Mouse (Mus musculus) embryonic facial prominence, embryonic 13.5 days (tissue): Measurements from ENCODE around the gene Fgfr2. TPM values are rescaled to one million over a fixed set of nuclear protein-coding genes. Genes with fewer than 3 reads are reported as not detected.

Experiments used
- ATAC-seq: fragments of 200-750 bp; cut with Nextera tagmentation; 2 replicates; pipeline ENCODE4 v1.8.0; 2017; ENCODE audit warnings: low read depth; ENCODE audit not compliant: insufficient number of reproducible peaks, insufficient read depth, low FRiP score, low TSS enrichment
- H3K27ac ChIP-seq: fragments of 300-500 bp; sonication (generic); 2 replicates; pipeline ENCODE4 v1.5.1; 2015; ENCODE audit warnings: moderate library complexity, mild to moderate bottlenecking, inconsistent platforms
- H3K27me3 ChIP-seq: fragments of 300-500 bp; sonication (generic); 2 replicates; pipeline ENCODE4 v1.6.1; 2015; ENCODE audit warnings: mild to moderate bottlenecking, inconsistent platforms
- H3K36me3 ChIP-seq: fragments of 300-500 bp; sonication (generic); 2 replicates; pipeline ENCODE4 v1.6.1; 2015; ENCODE audit warnings: mild to moderate bottlenecking, inconsistent platforms
- H3K4me1 ChIP-seq: fragments of 300-500 bp; sonication (generic); 2 replicates; pipeline ENCODE4 v1.6.1; 2015; ENCODE audit warnings: inconsistent platforms
- H3K4me2 ChIP-seq: fragments of 300-500 bp; sonication (generic); 2 replicates; pipeline ENCODE4 v1.6.1; 2015; ENCODE audit warnings: moderate library complexity, mild to moderate bottlenecking, inconsistent platforms
- H3K4me3 ChIP-seq: fragments of 300-500 bp; sonication (generic); 2 replicates; pipeline ENCODE4 v1.5.1; 2015; ENCODE audit warnings: mild to moderate bottlenecking, inconsistent platforms
- H3K9ac ChIP-seq: fragments of 300-500 bp; sonication (generic); 2 replicates; pipeline ENCODE4 v1.6.1; 2015; ENCODE audit warnings: mild to moderate bottlenecking, inconsistent platforms
- H3K9me3 ChIP-seq: fragments of 300-500 bp; sonication (generic); 2 replicates; pipeline ENCODE4 v1.6.1; 2016; ENCODE audit warnings: inconsistent platforms
- WGBS: fragments of 180-500 bp; shearing (Covaris S2); methylation state at CpG from one replicate; pipeline ENCODE4 v1.1.7; 2015; ENCODE audit warnings: mixed read lengths; 5-methylcytosine and 5-hydroxymethylcytosine counted together
- polyA plus RNA-seq: library from polyadenylated mRNA; unstranded; fragments of >200 nt; fragmentation: Nextera tagmentation; extraction: Ambion mirVana; gene quantifications from 2 replicates; pipeline ENCODE4 v1.2.1, GENCODE M21; 2015

Fgfr2 gene
- polyA plus RNA-seq, 1 experiment from 2014 or later, result 174 TPM

- Histone ChIP-seq H3K4me3 (no peak overlapping the region), H3K9me3 (no peaks in the 10 kb centered on the region), H3K27me3 (no peaks in the 10 kb centered on the region), H3K4me2 (no peak overlapping the region), H3K4me1 (no peaks in the 10 kb centered on the region), H3K27ac (no peak overlapping the region), H3K9ac (no peak overlapping the region), H3K36me3 (no peaks in the 10 kb centered on the region)
- WGBS, result 68% methylated on average over 3 of the region's 3 CpGs
- ATAC-seq, result no peak
Observed at GRCm38 (mm10) chr7:131992873-131993272, 1130.3 kb downstream of the Fgfr2 start.

GRCm38 (mm10) chr7:131992226-131992625 is 1130.9 kb downstream of the Fgfr2 start:
- H3K4me3 ChIP-seq, result no peak overlapping the region
- no peaks in the 10 kb centered on the region for H3K27me3 ChIP-seq
- ATAC-seq, result no peak
- no peaks in the 10 kb centered on the region for H3K9me3 ChIP-seq
- no peaks in the 10 kb centered on the region for H3K4me1 ChIP-seq
- no peak overlapping the region for H3K4me2 ChIP-seq
- no peak overlapping the region for H3K27ac ChIP-seq
- H3K9ac ChIP-seq, result no peak overlapping the region
- H3K36me3 ChIP-seq, result no peaks in the 10 kb centered on the region
- WGBS, result 60% methylated on average over 1 of the region's 1 CpGs

DNA sequence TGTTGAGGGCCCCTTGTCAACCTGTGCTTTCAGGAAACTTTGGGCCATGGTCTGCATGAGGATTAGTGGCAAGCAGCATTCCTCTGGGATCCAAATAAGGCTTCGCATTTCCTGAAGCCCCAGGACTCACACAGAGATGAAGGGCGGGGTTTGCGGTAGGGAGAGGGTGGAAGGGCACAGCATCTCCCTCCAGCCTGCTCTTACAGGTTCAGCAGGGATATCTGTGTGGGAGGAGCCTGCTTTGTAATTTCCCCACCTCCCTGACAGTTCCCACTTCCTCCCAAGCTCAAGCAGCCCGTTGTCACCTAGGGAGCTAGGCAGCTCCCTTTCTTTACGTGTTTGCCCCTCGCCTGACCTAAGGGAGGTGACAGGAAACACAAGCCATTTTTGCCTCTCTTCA is 1134.1 kb downstream of the Fgfr2 start:
- H3K27me3 ChIP-seq, result no peaks in the 10 kb centered on the region
- 24% methylated on average over 6 of the region's 6 CpGs for WGBS
- H3K4me1 ChIP-seq, result no peaks in the 10 kb centered on the region
- H3K9ac ChIP-seq, result no peak overlapping the region
- no peaks in the 10 kb centered on the region for H3K9me3 ChIP-seq
- H3K4me3 ChIP-seq, result no peak overlapping the region
- no peak overlapping the region for H3K27ac ChIP-seq
- no peaks in the 10 kb centered on the region for H3K36me3 ChIP-seq
- no peak for ATAC-seq
- no peak overlapping the region for H3K4me2 ChIP-seq

- WGBS, result 67% methylated on average over 11 of the region's 11 CpGs
- no peak for ATAC-seq
- H3K4me2 ChIP-seq, result no peak overlapping the region
Observed at GRCm38 (mm10) chr7:131978609-131979008, 1144.5 kb downstream of the Fgfr2 start.

DNA sequence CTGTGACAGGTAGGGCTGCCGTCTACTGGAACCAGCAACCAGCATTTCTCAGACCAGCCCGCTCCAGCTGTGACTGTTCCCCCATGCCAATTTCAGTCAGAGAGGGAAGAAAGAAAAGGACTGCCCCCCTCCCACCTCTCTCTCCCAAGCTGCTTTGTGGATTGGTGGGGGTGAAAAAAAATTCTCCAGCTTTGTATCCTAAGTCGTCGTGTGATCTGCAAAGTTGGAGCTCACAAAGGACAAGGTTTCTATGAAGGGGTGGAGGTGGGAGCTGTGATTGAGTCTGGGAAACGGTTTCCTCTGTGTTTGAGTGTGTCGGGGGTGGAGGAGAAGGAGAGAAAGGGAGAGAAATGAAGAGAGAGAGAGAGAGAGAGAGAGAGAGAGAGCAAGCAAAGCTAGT is 1147.3 kb downstream of the Fgfr2 start:
- Histone ChIP-seq H3K4me2 (no peak overlapping the region), H3K4me1 (no peaks in the 10 kb centered on the region), H3K9me3 (no peaks in the 10 kb centered on the region), H3K36me3 (no peaks in the 10 kb centered on the region), H3K4me3 (no peak overlapping the region), H3K9ac (no peak overlapping the region), H3K27ac (no peak overlapping the region), H3K27me3 (peaks cover 9% of the 10 kb centered on the region; the same call in 1 of the 2 replicates)
- no peak for ATAC-seq
- 57% methylated on average over 6 of the region's 6 CpGs for whole genome bisulfite sequencing

More at GRCm38 (mm10) chr7:131978609-131979008, 1144.5 kb downstream of the Fgfr2 start:
- Histone ChIP-seq H3K9me3 (no peaks in the 10 kb centered on the region), H3K27ac (no peak overlapping the region), H3K4me1 (no peaks in the 10 kb centered on the region), H3K36me3 (no peaks in the 10 kb centered on the region), H3K9ac (no peak overlapping the region), H3K27me3 (no peaks in the 10 kb centered on the region), H3K4me3 (no peak overlapping the region)

DNA sequence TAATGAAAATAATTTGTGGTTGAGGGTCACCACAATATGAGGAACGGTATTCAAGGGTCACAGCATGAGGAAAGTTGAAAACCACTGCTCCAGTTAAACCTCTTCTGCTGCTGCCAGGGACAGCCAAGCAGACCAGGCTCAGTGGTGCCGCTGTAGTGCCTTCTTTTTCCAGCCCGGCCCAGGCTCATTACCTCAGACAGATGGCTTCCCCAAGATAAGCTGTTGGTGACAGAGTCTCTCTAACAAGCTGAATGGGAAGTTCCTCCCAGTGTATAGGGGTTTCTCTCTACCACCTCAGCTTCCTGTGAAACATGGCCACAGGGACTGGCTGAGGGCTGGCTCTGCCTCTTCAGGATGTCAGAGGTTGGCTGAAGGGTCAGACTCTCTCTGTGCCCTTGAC is 1152.9 kb downstream of the Fgfr2 start:
- Histone ChIP-seq H3K36me3 (no peaks in the 10 kb centered on the region), H3K27me3 (peaks cover 60% of the 10 kb centered on the region), H3K4me1 (peaks cover 10% of the 10 kb centered on the region), H3K27ac (no peak overlapping the region), H3K9me3 (no peaks in the 10 kb centered on the region), H3K9ac (no peak overlapping the region), H3K4me3 (no peak overlapping the region), H3K4me2 (no peak overlapping the region)
- 57% methylated on average over 3 of the region's 3 CpGs for WGBS
- ATAC-seq, result no peak

- 8% methylated on average over 57 of the region's 57 CpGs for WGBS
- ATAC-seq, result no peak
Observed at GRCm38 (mm10) chr7:131966916-131967494, 1156.1 kb downstream of the Fgfr2 start.

DNA sequence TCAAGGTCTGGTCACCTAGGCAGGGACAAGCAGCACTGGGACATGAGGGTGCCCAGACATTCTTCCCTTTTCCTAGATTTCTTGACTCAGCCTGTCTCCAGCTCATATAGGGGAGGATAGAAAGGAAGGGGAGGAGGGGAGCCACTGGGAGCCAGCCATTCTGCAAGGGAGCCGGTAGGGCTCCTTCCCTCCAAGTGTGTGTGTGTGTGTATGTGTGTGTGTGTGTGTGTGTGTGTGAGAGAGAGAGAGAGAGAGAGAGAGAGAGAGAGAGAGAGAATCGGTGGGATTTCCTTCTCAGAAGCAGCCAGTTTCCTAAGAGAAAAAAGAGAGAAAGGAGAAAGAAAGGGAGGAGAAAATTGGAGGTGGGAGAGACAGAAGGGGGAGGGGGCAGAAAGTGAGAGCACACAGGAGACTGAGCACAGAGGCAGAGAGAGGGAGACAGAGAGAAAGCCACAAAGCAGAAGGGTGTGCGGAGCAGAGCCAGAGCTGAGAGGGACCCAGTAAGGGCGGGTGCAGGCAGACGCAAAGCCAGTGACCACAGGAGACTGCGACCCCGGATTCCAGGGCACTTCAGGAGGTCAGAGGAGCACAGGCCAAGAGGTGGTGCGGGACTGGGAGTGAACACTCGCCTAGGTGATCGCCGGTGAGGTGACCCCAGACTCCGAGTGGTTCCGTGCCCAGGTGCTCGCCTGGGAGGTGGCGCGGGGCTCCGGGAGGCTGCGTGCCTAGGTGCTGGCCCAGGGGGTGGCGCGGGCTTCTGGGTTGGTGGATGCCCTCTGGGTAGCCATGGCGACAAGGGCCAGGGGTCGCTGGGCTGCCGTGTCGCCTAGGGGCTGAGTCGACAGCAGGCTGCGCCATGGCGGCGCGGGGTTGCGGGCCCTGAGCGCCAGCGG is 1156.9 kb downstream of the Fgfr2 start, which contains the start of gene Gpr26:
Gene Gpr26, plus strand, starts transcription at position 438 of the 893 bp plus-strand sequence.
- no peak within 1 kb of the TSS for H3K9ac ChIP-seq
- H3K4me1 ChIP-seq, result peaks cover 10% of the 10 kb centered on the region
- H3K4me3 ChIP-seq, result peak within 1 kb of the TSS; percentile 30
- no peaks in the 10 kb centered on the region for H3K9me3 ChIP-seq
- 3% methylated on average over 30 of the region's 32 CpGs for WGBS
- H3K4me2 ChIP-seq, result peak within 1 kb of the TSS; percentile 56
- no peak for ATAC-seq
- H3K27ac ChIP-seq, result no peak within 1 kb of the TSS
- H3K36me3 ChIP-seq, result no peaks in the 10 kb centered on the region
- H3K27me3 ChIP-seq, result peaks cover 65% of the 10 kb centered on the region

More at GRCm38 (mm10) chr7:131966916-131967494, 1156.1 kb downstream of the Fgfr2 start:
- Histone ChIP-seq H3K4me1 (peaks cover 10% of the 10 kb centered on the region), H3K9me3 (no peaks in the 10 kb centered on the region), H3K9ac (no peak overlapping the region), H3K27ac (no peak overlapping the region), H3K4me3 (peak overlapping the region; percentile 30), H3K4me2 (peak overlapping the region; percentile 56), H3K36me3 (no peaks in the 10 kb centered on the region), H3K27me3 (peaks cover 72% of the 10 kb centered on the region)

DNA sequence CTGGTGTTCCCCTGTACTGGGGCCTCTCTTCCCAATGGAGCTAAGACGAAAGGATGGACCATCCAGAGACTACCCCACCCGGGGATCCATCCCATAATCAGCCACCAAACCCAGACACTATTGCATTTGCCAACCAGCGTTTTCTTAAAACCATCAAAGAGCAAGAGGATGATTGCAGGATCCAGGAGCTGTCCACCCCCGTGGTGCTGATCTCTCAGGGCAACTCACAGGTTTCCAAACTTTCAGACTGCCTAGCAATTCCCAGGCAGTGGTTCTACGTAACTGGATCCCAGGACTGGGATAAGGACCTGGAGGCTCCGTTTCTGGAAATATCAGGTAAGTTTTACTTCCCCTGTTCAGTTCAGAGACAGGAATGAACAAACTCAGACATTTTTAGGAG is 1162.6 kb downstream of the Fgfr2 start:
- Histone ChIP-seq H3K36me3 (no peaks in the 10 kb centered on the region), H3K4me3 (no peak overlapping the region), H3K27ac (no peak overlapping the region), H3K9me3 (no peaks in the 10 kb centered on the region), H3K4me2 (no peak overlapping the region), H3K9ac (no peak overlapping the region), H3K4me1 (no peaks in the 10 kb centered on the region), H3K27me3 (peaks cover 18% of the 10 kb centered on the region)
- 24% methylated on average over 6 of the region's 6 CpGs for WGBS
- ATAC-seq, result no peak

- no peaks in the 10 kb centered on the region for H3K9me3 ChIP-seq
- no peak overlapping the region for H3K4me3 ChIP-seq
- H3K9ac ChIP-seq, result no peak overlapping the region
- H3K4me1 ChIP-seq, result no peaks in the 10 kb centered on the region
- 50% methylated on average over 1 of the region's 1 CpGs for WGBS
- H3K27me3 ChIP-seq, result no peaks in the 10 kb centered on the region
- H3K36me3 ChIP-seq, result no peaks in the 10 kb centered on the region
- ATAC-seq, result no peak
- H3K4me2 ChIP-seq, result no peak overlapping the region
- H3K27ac ChIP-seq, result no peak overlapping the region
Observed at GRCm38 (mm10) chr7:131958705-131959104, 1164.4 kb downstream of the Fgfr2 start.

GRCm38 (mm10) chr7:131953402-131953801 is 1169.7 kb downstream of the Fgfr2 start:
- 46% methylated on average over 3 of the region's 3 CpGs for WGBS
- ATAC-seq, result no peak

GRCm38 (mm10) chr7:131951131-131951530 is 1172.0 kb downstream of the Fgfr2 start:
- 71% methylated on average over 5 of the region's 5 CpGs for WGBS
- Histone ChIP-seq H3K4me3 (no peak overlapping the region), H3K4me1 (no peaks in the 10 kb centered on the region), H3K9me3 (no peaks in the 10 kb centered on the region), H3K4me2 (no peak overlapping the region), H3K9ac (no peak overlapping the region), H3K27ac (no peak overlapping the region), H3K27me3 (peaks cover 6% of the 10 kb centered on the region; the same call in 1 of the 2 replicates), H3K36me3 (no peaks in the 10 kb centered on the region)
- no peak for ATAC-seq

More at GRCm38 (mm10) chr7:131953402-131953801, 1169.7 kb downstream of the Fgfr2 start:
- no peaks in the 10 kb centered on the region for H3K36me3 ChIP-seq
- peaks cover 3% of the 10 kb centered on the region; the same call in 1 of the 2 replicates for H3K27me3 ChIP-seq
- H3K4me3 ChIP-seq, result no peak overlapping the region
- H3K4me2 ChIP-seq, result no peak overlapping the region
- no peak overlapping the region for H3K9ac ChIP-seq
- no peaks in the 10 kb centered on the region for H3K4me1 ChIP-seq
- no peak overlapping the region for H3K27ac ChIP-seq
- no peaks in the 10 kb centered on the region for H3K9me3 ChIP-seq
